Mouse (Mus musculus) heart, postnatal 0 days (tissue): Measurements from ENCODE around the gene Tango2.

Experiments
- CTCF ChIP-seq: IDR thresholded peaks from 2 replicates; pipeline ENCODE4 v1.5.1; 2016; ENCODE audit warnings: antibody characterized with exemption, control low read depth, low read depth
- EP300 ChIP-seq: IDR thresholded peaks from 2 replicates; pipeline ENCODE4 v1.6.1; 2016; ENCODE audit warnings: antibody characterized with exemption, low read depth

- TF ChIP-seq CTCF (no peak), EP300 (no peak)
Measured at GRCm38 (mm10) chr16:18343778-18344177, 4.1 kb downstream of the Tango2 start.
